ENCODE assay signal across 22 mouse cellular contexts in genomic region chr17:47787632-47788031, GRCm38 (mm10). TPM values are rescaled to one million over a fixed set of nuclear protein-coding genes. Genes with fewer than 3 reads are reported as not detected.
A peak's percentile ranks its signal among the peaks of the same experiment; 100 is the strongest.
DNase-seq lines count a peak whose midpoint lies in the region; ATAC-seq and TF ChIP-seq lines count a peak whose summit lies in the region.
"Had no signal": no experiment of that assay in that cellular context is flagged by ENCODE, and none has a peak within 500 bp of the region (broad histone marks: within the 10 kb centered on the region; RNA-seq: fewer than 3 reads in every experiment).

No protein-coding gene starts in this region.

- no peak overlapping the region for H3K4me3 ChIP-seq in heart, embryonic 10.5 days
- no peak overlapping the region for H3K4me3 ChIP-seq in midbrain, embryonic 11.5 days (ENCODE audit: low read depth, low read length)
- no peak overlapping the region for H3K4me3 ChIP-seq in midbrain, postnatal 0 days (ENCODE audit: low read depth, low read length)
- no peak overlapping the region for H3K4me3 ChIP-seq in embryonic facial prominence, embryonic 13.5 days
- H3K4me3 ChIP-seq: liver, embryonic 15.5 days; megakaryocyte, embryonic 14.5 days; neural tube, embryonic 15.5 days had no signal

- H3K4me2 ChIP-seq in midbrain, embryonic 11.5 days, result no peak overlapping the region
- no peak overlapping the region for H3K4me2 ChIP-seq in midbrain, postnatal 0 days (ENCODE audit: low read depth, low read length, poor library complexity, severe bottlenecking)
- H3K4me2 ChIP-seq in embryonic facial prominence, embryonic 13.5 days, result peak overlapping the region; percentile 32; the same call in 1 of the 2 replicates
- H3K4me2 ChIP-seq: liver, embryonic 15.5 days; neural tube, embryonic 15.5 days had no signal

- H3K27ac ChIP-seq in heart, embryonic 10.5 days, result peak overlapping the region; percentile 42; the same call in 1 of the 2 replicates
- H3K27ac ChIP-seq in midbrain, embryonic 11.5 days (ENCODE audit: low read depth, low read length), result no peak overlapping the region
- no peak overlapping the region for H3K27ac ChIP-seq in midbrain, postnatal 0 days (ENCODE audit: low read depth, low read length)
- peak overlapping the region; percentile 66; the same call in 1 of the 2 replicates for H3K27ac ChIP-seq in embryonic facial prominence, embryonic 13.5 days
- H3K27ac ChIP-seq: liver, embryonic 15.5 days; neural tube, embryonic 15.5 days had no signal

- H3K27me3 ChIP-seq in heart, embryonic 10.5 days (ENCODE audit: insufficient read depth, poor library complexity, severe bottlenecking), result peaks cover 37% of the 10 kb centered on the region
- H3K27me3 ChIP-seq in midbrain, embryonic 11.5 days (ENCODE audit: control insufficient read depth, insufficient read depth, low read length), result no peaks in the 10 kb centered on the region
- no peaks in the 10 kb centered on the region for H3K27me3 ChIP-seq in midbrain, postnatal 0 days (ENCODE audit: insufficient read depth, low read length)
- 0 out of 2 replicates have a peak, but pooled peaks cover 4% of the 10 kb centered on the region for H3K27me3 ChIP-seq in embryonic facial prominence, embryonic 13.5 days
- H3K27me3 ChIP-seq: CH12.LX; liver, embryonic 15.5 days; Patski had no signal

- DNase-seq in heart, embryonic 10.5 days (ENCODE audit: low spot score), result no peak
- no peak for DNase-seq in heart, postnatal 25 days (ENCODE audit: low spot score)
- DNase-seq in midbrain, embryonic 11.5 days (ENCODE audit: low spot score, missing footprints), result no peak
- DNase-seq in midbrain, postnatal 0 days (ENCODE audit: low spot score), result no peak
- no peak for DNase-seq in kidney, postnatal 10 days
- no peak for DNase-seq in thymus, postnatal 25 days
- DNase-seq: adrenal gland, postnatal 36 days; cerebellum, adult 9-11 months; heart, postnatal 14 days; kidney, adult 2 months; kidney, postnatal 4 days; lung, postnatal 10 days; right cerebral cortex, postnatal 25 days; thymus, postnatal 14 days had no signal

- H3K9me3 ChIP-seq in heart, embryonic 10.5 days, result no peaks in the 10 kb centered on the region
- H3K9me3 ChIP-seq in midbrain, embryonic 11.5 days (ENCODE audit: control insufficient read depth, low read length), result no peaks in the 10 kb centered on the region
- H3K9me3 ChIP-seq in midbrain, postnatal 0 days (ENCODE audit: low read length), result no peaks in the 10 kb centered on the region
- H3K9me3 ChIP-seq in embryonic facial prominence, embryonic 13.5 days, result no peaks in the 10 kb centered on the region
- H3K9me3 ChIP-seq: liver, embryonic 15.5 days; megakaryocyte, embryonic 14.5 days; neural tube, embryonic 15.5 days had no signal

- ATAC-seq in midbrain, embryonic 11.5 days (ENCODE audit: low FRiP score), result no peak
- ATAC-seq in midbrain, postnatal 0 days (ENCODE audit: low FRiP score), result no peak
- no peak for ATAC-seq in embryonic facial prominence, embryonic 13.5 days (ENCODE audit: insufficient number of reproducible peaks, insufficient read depth, low FRiP score, low TSS enrichment, low read depth)
- ATAC-seq: forebrain, embryonic 14.5 days; hindbrain, embryonic 16.5 days; Patski had no signal

- TF ChIP-seq CTCF in midbrain, postnatal 0 days (IDR thresholded peaks at IDR 0.05), result no peak

- intact Hi-C loops in heart, postnatal 25 days (cut with DNase I), result no loop called here

- H3K36me3 ChIP-seq in heart, embryonic 10.5 days, result peaks cover 20% of the 10 kb centered on the region
- no peaks in the 10 kb centered on the region for H3K36me3 ChIP-seq in midbrain, embryonic 11.5 days (ENCODE audit: control insufficient read depth, insufficient read depth, low read length)
- H3K36me3 ChIP-seq in midbrain, postnatal 0 days (ENCODE audit: insufficient read depth, low read length), result no peaks in the 10 kb centered on the region
- H3K36me3 ChIP-seq in embryonic facial prominence, embryonic 13.5 days, result no peaks in the 10 kb centered on the region
- H3K36me3 ChIP-seq: neural tube, embryonic 15.5 days had no signal

- WGBS in heart, embryonic 10.5 days, result 43% methylated on average over 8 of the region's 8 CpGs
- 41% methylated on average over 8 of the region's 8 CpGs for WGBS in midbrain, embryonic 11.5 days
- WGBS in midbrain, postnatal 0 days, result 58% methylated on average over 8 of the region's 8 CpGs
- 21% methylated on average over 8 of the region's 8 CpGs for WGBS in embryonic facial prominence, embryonic 13.5 days

- peaks cover 69% of the 10 kb centered on the region for H3K4me1 ChIP-seq in heart, embryonic 10.5 days
- peaks cover 3% of the 10 kb centered on the region for H3K4me1 ChIP-seq in midbrain, embryonic 11.5 days (ENCODE audit: control insufficient read depth, insufficient read depth, low read length)
- H3K4me1 ChIP-seq in midbrain, postnatal 0 days (ENCODE audit: insufficient read depth, low read length), result no peaks in the 10 kb centered on the region
- peaks cover 33% of the 10 kb centered on the region for H3K4me1 ChIP-seq in embryonic facial prominence, embryonic 13.5 days

- H3K9ac ChIP-seq in midbrain, embryonic 11.5 days (ENCODE audit: low read length), result 0 out of 2 replicates have a peak overlapping the region, but pooled peaks have one; percentile 24
- no peak overlapping the region for H3K9ac ChIP-seq in midbrain, postnatal 0 days (replicated peaks; ENCODE audit: low read length, poor library complexity, severe bottlenecking)
- H3K9ac ChIP-seq in embryonic facial prominence, embryonic 13.5 days, result peak overlapping the region; percentile 33
- H3K9ac ChIP-seq: liver, embryonic 15.5 days; neural tube, embryonic 15.5 days had no signal

RNA-seq across cellular contexts. Expression of gene Mdfi, which starts 46.9 kb away (rescaled TPM):
- polyA plus RNA-seq in heart, embryonic 10.5 days (2016; fragmentation: Nextera tagmentation; extraction: Ambion mirVana), result 15.3 and 17.7 TPM in 2 replicates
- total RNA-seq in heart, postnatal 25 days (2021), result 1 to 10 TPM; 2.4 TPM
- polyA plus RNA-seq in midbrain, embryonic 11.5 days (2014; fragmentation: Nextera tagmentation; extraction: Ambion mirVana), result 24.7 and 25.7 TPM in 2 replicates
- total RNA-seq in midbrain, postnatal 0 days (2014; rRNA removed), result 19.2 and 21.4 TPM in 2 replicates
- 1.3 and 1.6 TPM in 2 replicates for polyA plus RNA-seq in midbrain, postnatal 0 days (2015; fragmentation: Nextera tagmentation; extraction: Ambion mirVana)
- 28.9 and 35.9 TPM in 2 replicates for polyA plus RNA-seq in embryonic facial prominence, embryonic 13.5 days (2015; fragmentation: Nextera tagmentation; extraction: Ambion mirVana)
- polyA plus RNA-seq: Patski had no signal

RNA-seq across cellular contexts. Expression of gene Tfeb, which starts 50.8 kb away (rescaled TPM):
- 15.3 and 19.3 TPM in 2 replicates for polyA plus RNA-seq in heart, embryonic 10.5 days (2016; fragmentation: Nextera tagmentation; extraction: Ambion mirVana)
- 10 to 100 TPM; 40.8 to 45.7 TPM for total RNA-seq in heart, postnatal 25 days (2021)
- 1.4 and 2.1 TPM in 2 replicates for polyA plus RNA-seq in midbrain, embryonic 11.5 days (2014; fragmentation: Nextera tagmentation; extraction: Ambion mirVana)
- total RNA-seq in midbrain, postnatal 0 days (2014; rRNA removed), result 5.2 and 9.6 TPM in 2 replicates
- polyA plus RNA-seq in midbrain, postnatal 0 days (2015; fragmentation: Nextera tagmentation; extraction: Ambion mirVana), result 4.0 and 5.4 TPM in 2 replicates
- 6.7 and 6.8 TPM in 2 replicates for polyA plus RNA-seq in embryonic facial prominence, embryonic 13.5 days (2015; fragmentation: Nextera tagmentation; extraction: Ambion mirVana)

Comparison
In these comparisons a context has a peak if more than half of its experiments do, and no peak if none do; other contexts are left out.
1. H3K27ac ChIP-seq: peak in heart, embryonic 10.5 days (single experiment) and embryonic facial prominence, embryonic 13.5 days (single experiment); none in midbrain, embryonic 11.5 days (single experiment) and midbrain, postnatal 0 days (single experiment).